ENCODE assay signal across 8 mouse cellular contexts in genomic region chr13:51315008-51315778, GRCm38 (mm10).
A peak's percentile ranks its signal among the peaks of the same experiment; 100 is the strongest.
DNase-seq lines count a peak whose midpoint lies in the region; ATAC-seq and TF ChIP-seq lines count a peak whose summit lies in the region.

No protein-coding gene starts in this region.

- intact Hi-C loops in gastrocnemius, adult 2 months (cut with DNase I), result no loop called here
- intact Hi-C loops in gastrocnemius, postnatal 36 days (cut with DNase I), result loop anchor here (5.0 kb wide), 1 partner anchor 92 kb away; the partner anchor contains the start of gene S1pr3
- intact Hi-C loops in left cerebral cortex, postnatal 36 days (cut with DNase I), result no loop called here
- intact Hi-C loops in left cerebral cortex, postnatal 14 days (cut with DNase I), result no loop called here

- H3K9ac ChIP-seq in limb, embryonic 11.5 days (ENCODE audit: low read length), result peak overlapping the region; percentile 27; the same call in 1 of the 2 replicates
- H3K9ac ChIP-seq in stomach, embryonic 16.5 days (ENCODE audit: low read length), result peak overlapping the region; percentile 26; the same call in 1 of the 2 replicates

- ATAC-seq in monocyte, adult 5-6 weeks (replicated peaks; ENCODE audit: insufficient number of reproducible peaks, low FRiP score, low TSS enrichment, poor library complexity, severe bottlenecking), result no peak
- no peak for ATAC-seq in limb, embryonic 11.5 days (ENCODE audit: insufficient number of reproducible peaks, low FRiP score, low TSS enrichment, low read depth)
- no peak for ATAC-seq in stomach, embryonic 16.5 days (ENCODE audit: insufficient read depth, low FRiP score)

- peak overlapping the region; percentile 68 for H3K27ac ChIP-seq in gastrocnemius, adult 2 months
- H3K27ac ChIP-seq in limb, embryonic 11.5 days (replicated peaks; ENCODE audit: low read depth, low read length), result peak overlapping the region; percentile 92
- peak overlapping the region; percentile 70 for H3K27ac ChIP-seq in stomach, embryonic 16.5 days (ENCODE audit: low read length)

- no peaks in the 10 kb centered on the region for H3K27me3 ChIP-seq in limb, embryonic 11.5 days (ENCODE audit: control insufficient read depth, insufficient read depth, low read length)
- H3K27me3 ChIP-seq in stomach, embryonic 16.5 days (ENCODE audit: control insufficient read depth, insufficient read depth, low read length), result no peaks in the 10 kb centered on the region

- peaks cover 50% of the 10 kb centered on the region for H3K4me1 ChIP-seq in limb, embryonic 11.5 days (ENCODE audit: control insufficient read depth, insufficient read depth, low read length)
- peaks cover 40% of the 10 kb centered on the region for H3K4me1 ChIP-seq in stomach, embryonic 16.5 days (ENCODE audit: control insufficient read depth, insufficient read depth, low read length)

- no peaks in the 10 kb centered on the region for H3K36me3 ChIP-seq in limb, embryonic 11.5 days (ENCODE audit: control insufficient read depth, insufficient read depth, low read length)
- no peaks in the 10 kb centered on the region for H3K36me3 ChIP-seq in stomach, embryonic 16.5 days (ENCODE audit: control insufficient read depth, insufficient read depth, low read length)

- no peak for DNase-seq in gastrocnemius, adult 2 months
- no peak for DNase-seq in gastrocnemius, postnatal 36 days
- peak; percentile 9 to 11 for DNase-seq in monocyte, adult 2 months (ENCODE audit: low read depth in 1 of 2, low spot score in 2 of 2)
- no peak for DNase-seq in limb, embryonic 11.5 days (ENCODE audit: low spot score)
- DNase-seq in left cerebral cortex, postnatal 36 days (ENCODE audit: low spot score in 2 of 2), result no peak
- no peak for DNase-seq in left cerebral cortex, postnatal 14 days (ENCODE audit: low spot score in 2 of 2)

- no peaks in the 10 kb centered on the region for H3K9me3 ChIP-seq in limb, embryonic 11.5 days (ENCODE audit: control insufficient read depth, low read length)
- no peaks in the 10 kb centered on the region for H3K9me3 ChIP-seq in stomach, embryonic 16.5 days (replicated peaks; ENCODE audit: control insufficient read depth, low read length)

- no peak for TF ChIP-seq CTCF in gastrocnemius, adult 2 months (IDR thresholded peaks at IDR 0.05)

- H3K4me3 ChIP-seq in gastrocnemius, adult 2 months, result no peak overlapping the region
- no peak overlapping the region for H3K4me3 ChIP-seq in limb, embryonic 11.5 days (ENCODE audit: low read depth, low read length)
- H3K4me3 ChIP-seq in stomach, embryonic 16.5 days (replicated peaks; ENCODE audit: low read length), result no peak overlapping the region

- 39% methylated on average over 10 of the region's 10 CpGs for WGBS in limb, embryonic 11.5 days
- WGBS in stomach, embryonic 16.5 days, result 38% methylated on average over 10 of the region's 10 CpGs

- peak overlapping the region; percentile 19 for H3K4me2 ChIP-seq in limb, embryonic 11.5 days (ENCODE audit: low read depth, severe bottlenecking)
- H3K4me2 ChIP-seq in stomach, embryonic 16.5 days (ENCODE audit: low read depth, low read length), result no peak overlapping the region

Comparison
In these comparisons a context has a peak if more than half of its experiments do, and no peak if none do; other contexts are left out.
1. DNase-seq: peak in monocyte, adult 2 months (2 of 2); none in gastrocnemius, adult 2 months (single experiment), gastrocnemius, postnatal 36 days (0 of 2), limb, embryonic 11.5 days (single experiment), left cerebral cortex, postnatal 36 days (0 of 2) and left cerebral cortex, postnatal 14 days (0 of 2).
2. Peak in every context shown above with its lines, with median percentiles within 50 percentile points of each other: H3K27ac ChIP-seq.